Mouse (Mus musculus): ENCODE results near the gene Gm21985. TPM values are rescaled to one million over a fixed set of nuclear protein-coding genes. Genes with fewer than 3 reads are reported as not detected.
A peak's percentile ranks its signal among the peaks of the same experiment; 100 is the strongest.

Gm21985 gene
- polyA plus RNA-seq, 1 experiment from 2014 or later, result 3.1 TPM

GRCm38 (mm10) chr2:112328069-112328777, 62.1 kb downstream of the Gm21985 start:
- WGBS (ENCODE audit: missing documents), result 94% methylated on average over 11 of the region's 11 CpGs
- H3K27ac ChIP-seq, result no peak overlapping the region
- H3K79me2 ChIP-seq (ENCODE audit: inconsistent target), result peaks cover 42% of the 10 kb centered on the region; the same call in 1 of the 2 replicates
- no peak overlapping the region for H3K4me3 ChIP-seq (ENCODE audit: inconsistent target)
- peaks cover 4% of the 10 kb centered on the region; the same call in 1 of the 2 replicates for H3K36me3 ChIP-seq (ENCODE audit: inconsistent target)

GRCm38 (mm10) chr2:112332051-112332898, 66.2 kb downstream of the Gm21985 start:
- Histone ChIP-seq H3K27ac (no peak overlapping the region), H3K4me3 (ENCODE audit: inconsistent target) (no peak overlapping the region), H3K36me3 (ENCODE audit: inconsistent target) (peaks cover 34% of the 10 kb centered on the region), H3K79me2 (ENCODE audit: inconsistent target) (peaks cover 36% of the 10 kb centered on the region; the same call in 1 of the 2 replicates)
- 88% methylated on average over 3 of the region's 4 CpGs for WGBS (ENCODE audit: missing documents)

GRCm38 (mm10) chr2:112337211-112337610, 71.1 kb downstream of the Gm21985 start:
- H3K36me3 ChIP-seq (ENCODE audit: inconsistent target), result peaks cover 82% of the 10 kb centered on the region
- H3K27ac ChIP-seq, result no peak overlapping the region
- 94% methylated on average over 6 of the region's 6 CpGs for WGBS (ENCODE audit: missing documents)
- H3K4me3 ChIP-seq (ENCODE audit: inconsistent target), result no peak overlapping the region
- H3K79me2 ChIP-seq (ENCODE audit: inconsistent target), result no peaks in the 10 kb centered on the region

- peaks cover 85% of the 10 kb centered on the region for H3K36me3 ChIP-seq (ENCODE audit: inconsistent target)
- no peak overlapping the region for H3K4me3 ChIP-seq (ENCODE audit: inconsistent target)
- no peaks in the 10 kb centered on the region for H3K79me2 ChIP-seq (ENCODE audit: inconsistent target)
- WGBS (ENCODE audit: missing documents), result 95% methylated on average over 2 of the region's 2 CpGs
- no peak overlapping the region for H3K27ac ChIP-seq
Measured at GRCm38 (mm10) chr2:112339736-112340135, 73.6 kb downstream of the Gm21985 start.

- Histone ChIP-seq H3K36me3 (ENCODE audit: inconsistent target) (peaks cover 91% of the 10 kb centered on the region), H3K79me2 (ENCODE audit: inconsistent target) (no peaks in the 10 kb centered on the region), H3K27ac (no peak overlapping the region), H3K4me3 (ENCODE audit: inconsistent target) (no peak overlapping the region)
- 97% methylated on average over 3 of the region's 3 CpGs for WGBS (ENCODE audit: missing documents)
Measured at GRCm38 (mm10) chr2:112341117-112341516, 75.0 kb downstream of the Gm21985 start.

- no peak overlapping the region for H3K4me3 ChIP-seq (ENCODE audit: inconsistent target)
- peaks cover 86% of the 10 kb centered on the region for H3K36me3 ChIP-seq (ENCODE audit: inconsistent target)
- H3K27ac ChIP-seq, result no peak overlapping the region
- H3K79me2 ChIP-seq (ENCODE audit: inconsistent target), result no peaks in the 10 kb centered on the region
- WGBS (ENCODE audit: missing documents), result 88% methylated on average over 3 of the region's 3 CpGs
Measured at GRCm38 (mm10) chr2:112348246-112348645, 82.1 kb downstream of the Gm21985 start.

GRCm38 (mm10) chr2:112353685-112354455, 87.8 kb downstream of the Gm21985 start:
- 89% methylated on average over 7 of the region's 7 CpGs for WGBS (ENCODE audit: missing documents)

GRCm38 (mm10) chr2:112359611-112360010, 93.5 kb downstream of the Gm21985 start:
- Histone ChIP-seq H3K4me3 (ENCODE audit: inconsistent target) (no peak overlapping the region), H3K79me2 (ENCODE audit: inconsistent target) (peaks cover 6% of the 10 kb centered on the region; the same call in 1 of the 2 replicates), H3K27ac (no peak overlapping the region), H3K36me3 (ENCODE audit: inconsistent target) (peaks cover 88% of the 10 kb centered on the region)
- WGBS (ENCODE audit: missing documents), result 88% methylated on average over 2 of the region's 2 CpGs

More at GRCm38 (mm10) chr2:112353685-112354455, 87.8 kb downstream of the Gm21985 start:
- Histone ChIP-seq H3K36me3 (ENCODE audit: inconsistent target) (peaks cover 87% of the 10 kb centered on the region), H3K27ac (no peak overlapping the region), H3K79me2 (ENCODE audit: inconsistent target) (no peaks in the 10 kb centered on the region), H3K4me3 (ENCODE audit: inconsistent target) (no peak overlapping the region)

- Histone ChIP-seq H3K79me2 (ENCODE audit: inconsistent target) (peaks cover 12% of the 10 kb centered on the region; the same call in 1 of the 2 replicates), H3K27ac (no peak overlapping the region), H3K36me3 (ENCODE audit: inconsistent target) (peaks cover 83% of the 10 kb centered on the region), H3K4me3 (ENCODE audit: inconsistent target) (no peak overlapping the region)
- 91% methylated on average over 12 of the region's 12 CpGs for WGBS (ENCODE audit: missing documents)
Measured at GRCm38 (mm10) chr2:112360012-112360780, 94.1 kb downstream of the Gm21985 start.

GRCm38 (mm10) chr2:112360781-112361169, 94.7 kb downstream of the Gm21985 start:
- Histone ChIP-seq H3K79me2 (ENCODE audit: inconsistent target) (peaks cover 18% of the 10 kb centered on the region), H3K36me3 (ENCODE audit: inconsistent target) (peaks cover 78% of the 10 kb centered on the region), H3K4me3 (ENCODE audit: inconsistent target) (no peak overlapping the region), H3K27ac (no peak overlapping the region)
- 95% methylated on average over 2 of the region's 2 CpGs for WGBS (ENCODE audit: missing documents)

- whole genome bisulfite sequencing (ENCODE audit: missing documents), result 19% methylated on average over 15 of the region's 15 CpGs
- H3K79me2 ChIP-seq (ENCODE audit: inconsistent target), result peaks cover 39% of the 10 kb centered on the region
- H3K4me3 ChIP-seq (ENCODE audit: inconsistent target), result peak overlapping the region; percentile 93
- peaks cover 18% of the 10 kb centered on the region; the same call in 1 of the 2 replicates for H3K36me3 ChIP-seq (ENCODE audit: inconsistent target)
- H3K27ac ChIP-seq, result peak overlapping the region; percentile 37
Measured at GRCm38 (mm10) chr2:112367222-112367621, 101.1 kb downstream of the Gm21985 start.

GRCm38 (mm10) chr2:112367726-112368673, 101.9 kb downstream of the Gm21985 start, which contains the start of gene Emc4:
Gene Emc4 (minus strand): TSS chr2:112368027.
- H3K4me3 ChIP-seq (ENCODE audit: inconsistent target), result peak within 1 kb of the TSS; percentile 93
- H3K27ac ChIP-seq, result peak within 1 kb of the TSS; percentile 37
- H3K36me3 ChIP-seq (ENCODE audit: inconsistent target), result peaks cover 12% of the 10 kb centered on the region; the same call in 1 of the 2 replicates
- peaks cover 39% of the 10 kb centered on the region for H3K79me2 ChIP-seq (ENCODE audit: inconsistent target)
- WGBS (ENCODE audit: missing documents), result 2% methylated on average over 46 of the region's 46 CpGs

GRCm38 (mm10) chr2:112369941-112370340, 103.8 kb downstream of the Gm21985 start:
- Histone ChIP-seq H3K4me3 (ENCODE audit: inconsistent target) (no peak overlapping the region), H3K36me3 (ENCODE audit: inconsistent target) (no peaks in the 10 kb centered on the region), H3K79me2 (ENCODE audit: inconsistent target) (peaks cover 30% of the 10 kb centered on the region), H3K27ac (no peak overlapping the region)
- WGBS (ENCODE audit: missing documents), result 65% methylated on average over 5 of the region's 5 CpGs
